ENCODE assay signal across 9 mouse cellular contexts in genomic region chr15:79825146-79825825, GRCm38 (mm10). TPM values are rescaled to one million over a fixed set of nuclear protein-coding genes. Genes with fewer than 3 reads are reported as not detected.
A peak's percentile ranks its signal among the peaks of the same experiment; 100 is the strongest.
DNase-seq lines count a peak whose midpoint lies in the region; ATAC-seq lines count a peak whose summit lies in the region.
"Had no signal": no experiment of that assay in that cellular context is flagged by ENCODE, and none has a peak within 500 bp of the region (broad histone marks: within the 10 kb centered on the region; RNA-seq: fewer than 3 reads in every experiment).

No protein-coding gene starts in this region.

- H3K27ac ChIP-seq in heart, embryonic 13.5 days (replicated peaks) = no peak overlapping the region
- H3K27ac ChIP-seq in forebrain, embryonic 16.5 days (ENCODE audit: low read length) = no peak overlapping the region

- no peak overlapping the region for H3K4me2 ChIP-seq in heart, embryonic 13.5 days
- no peak overlapping the region for H3K4me2 ChIP-seq in forebrain, embryonic 16.5 days (ENCODE audit: low read length)

- no peak for ATAC-seq in heart, embryonic 13.5 days (ENCODE audit: extremely low read depth, insufficient number of reproducible peaks, low FRiP score, low TSS enrichment)
- ATAC-seq in forebrain, embryonic 16.5 days = peak; percentile 36; the same call in 1 of the 2 replicates

- no peaks in the 10 kb centered on the region for H3K9me3 ChIP-seq in heart, embryonic 13.5 days
- H3K9me3 ChIP-seq in forebrain, embryonic 16.5 days (ENCODE audit: control insufficient read depth, low read length) = no peaks in the 10 kb centered on the region

- intact Hi-C loops in heart, postnatal 10 days (cut with DNase I) = no loop called here

- peaks cover 58% of the 10 kb centered on the region for H3K36me3 ChIP-seq in heart, embryonic 13.5 days
- no peaks in the 10 kb centered on the region; the same call in 1 of the 2 replicates for H3K36me3 ChIP-seq in forebrain, embryonic 16.5 days (ENCODE audit: control insufficient read depth, insufficient read depth)
- no peaks in the 10 kb centered on the region for H3K36me3 ChIP-seq in splenic B cell, adult 2 months (ENCODE audit: control insufficient read depth, insufficient read depth, low read length, poor library complexity, severe bottlenecking)

- no peak for DNase-seq in heart, postnatal 10 days
- peak; percentile 36 for DNase-seq in thymus, postnatal 14 days
- no peak for DNase-seq in thymus, postnatal 25 days
- peak; percentile 55 for DNase-seq in splenic B cell, adult 2 months (ENCODE audit: low read depth, low spot score)
- DNase-seq in urinary bladder, postnatal 14 days (ENCODE audit: low spot score) = no peak
- no peak for DNase-seq in kidney, postnatal 25 days

- H3K4me3 ChIP-seq in heart, embryonic 13.5 days = no peak overlapping the region
- H3K4me3 ChIP-seq in forebrain, embryonic 16.5 days (replicated peaks; ENCODE audit: low read length) = no peak overlapping the region

- 54% methylated on average over 14 of the region's 14 CpGs for WGBS in heart, embryonic 13.5 days
- WGBS in forebrain, embryonic 16.5 days = 51% methylated on average over 14 of the region's 14 CpGs

- peaks cover 79% of the 10 kb centered on the region for H3K4me1 ChIP-seq in heart, embryonic 13.5 days
- H3K4me1 ChIP-seq in forebrain, embryonic 16.5 days (replicated peaks; ENCODE audit: control insufficient read depth, insufficient read depth, low read length) = peaks cover 33% of the 10 kb centered on the region

- H3K9ac ChIP-seq in heart, embryonic 13.5 days = peak overlapping the region; percentile 5; the same call in 1 of the 2 replicates
- H3K9ac ChIP-seq in forebrain, embryonic 16.5 days (replicated peaks; ENCODE audit: low read depth, low read length) = no peak overlapping the region

- no peaks in the 10 kb centered on the region for H3K27me3 ChIP-seq in heart, embryonic 13.5 days (replicated peaks)
- no peaks in the 10 kb centered on the region for H3K27me3 ChIP-seq in forebrain, embryonic 16.5 days (replicated peaks; ENCODE audit: control insufficient read depth, insufficient read depth, low read length)
- H3K27me3 ChIP-seq in splenic B cell, adult 2 months (ENCODE audit: control insufficient read depth, insufficient read depth, low read length, poor library complexity, severe bottlenecking) = no peaks in the 10 kb centered on the region

RNA-seq across cellular contexts. Expression of gene Npcd, which starts 8.8 kb away (rescaled TPM):
- polyA plus RNA-seq in heart, embryonic 13.5 days (2015; fragmentation: Nextera tagmentation; extraction: Ambion mirVana) = not detected in 2 replicates
- total RNA-seq in heart, postnatal 10 days (2021) = 1 to 10 TPM in 1 of 2 experiments, under 1 TPM in 1; 0.74 to 1.8 TPM
- 1.4 TPM in 1 of 2 replicates, not detected in the other for polyA plus RNA-seq in forebrain, embryonic 16.5 days (2015; fragmentation: Nextera tagmentation; extraction: Ambion mirVana)
- polyA plus RNA-seq: heart, embryonic 16.5 days had no signal

RNA-seq across cellular contexts. Expression of gene Cbx6, which starts 9.2 kb away (rescaled TPM):
- 48.6 and 49.5 TPM in 2 replicates for polyA plus RNA-seq in heart, embryonic 13.5 days (2015; fragmentation: Nextera tagmentation; extraction: Ambion mirVana)
- 10 to 100 TPM; 40.7 to 48.7 TPM for total RNA-seq in heart, postnatal 10 days (2021)
- polyA plus RNA-seq in forebrain, embryonic 16.5 days (2015; fragmentation: Nextera tagmentation; extraction: Ambion mirVana) = 49.3 and 53.2 TPM in 2 replicates

RNA-seq across cellular contexts. Expression of gene Nptxr, which starts 20.7 kb away (rescaled TPM):
- polyA plus RNA-seq in heart, embryonic 13.5 days (2015; fragmentation: Nextera tagmentation; extraction: Ambion mirVana) = 1.6 and 1.7 TPM in 2 replicates
- total RNA-seq in heart, postnatal 10 days (2021) = 1 to 10 TPM; 3.8 to 4.1 TPM
- 19.2 and 24.7 TPM in 2 replicates for polyA plus RNA-seq in forebrain, embryonic 16.5 days (2015; fragmentation: Nextera tagmentation; extraction: Ambion mirVana)

RNA-seq across cellular contexts. Expression of gene Dnal4, which starts 47.6 kb away (rescaled TPM):
- polyA plus RNA-seq in heart, embryonic 13.5 days (2015; fragmentation: Nextera tagmentation; extraction: Ambion mirVana) = 35.6 and 37.5 TPM in 2 replicates
- 10 to 100 TPM; 20.2 to 22.9 TPM for total RNA-seq in heart, postnatal 10 days (2021)
- polyA plus RNA-seq in forebrain, embryonic 16.5 days (2015; fragmentation: Nextera tagmentation; extraction: Ambion mirVana) = 87.9 and 89.5 TPM in 2 replicates

Comparison
In these comparisons a context has a peak if more than half of its experiments do, and no peak if none do; other contexts are left out.
1. DNase-seq: peak in thymus, postnatal 14 days (single experiment) and splenic B cell, adult 2 months (single experiment); none in heart, postnatal 10 days (0 of 2), thymus, postnatal 25 days (single experiment), urinary bladder, postnatal 14 days (single experiment) and kidney, postnatal 25 days (0 of 2).